Mouse (Mus musculus): ENCODE data around the gene Sipa1l1. TPM values are rescaled to one million over a fixed set of nuclear protein-coding genes. Genes with fewer than 3 reads are reported as not detected.
"Not testable (repeated sequence)": the region's sequence is repeated elsewhere in the genome, so short reads cannot be mapped to it uniquely, and the experiment has no call there.

Sipa1l1 gene
- polyA plus RNA-seq, 1 experiment from 2014 or later, result 33.3 TPM

DNA sequence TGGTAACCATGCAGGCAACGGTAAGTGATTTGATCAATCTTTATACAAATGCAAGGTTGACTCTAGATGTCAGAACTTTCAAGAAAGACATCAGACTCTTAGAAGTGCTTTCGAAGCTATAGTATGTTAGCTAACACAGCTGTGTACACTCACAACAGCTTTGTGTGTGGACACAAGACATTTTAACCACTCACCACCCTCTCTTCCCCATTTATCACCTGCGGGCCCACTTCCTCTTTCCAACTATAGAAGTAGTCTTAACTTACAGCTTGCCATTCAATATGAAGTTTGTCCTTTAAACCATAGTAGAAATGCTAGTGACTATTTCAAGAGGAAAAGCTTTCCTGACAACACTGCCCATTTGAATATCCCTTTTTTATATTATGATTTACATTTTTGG, 303.7 kb downstream of the Sipa1l1 start:
- Histone ChIP-seq H3K9ac (no peak overlapping the region), H3K4me1 (peaks cover 5% of the 10 kb centered on the region), H3K4me3 (no peak overlapping the region), H3K9me3 (replicated peaks) (no peaks in the 10 kb centered on the region), H3K36me3 (no peaks in the 10 kb centered on the region), H3K27me3 (peaks cover 7% of the 10 kb centered on the region; the same call in 1 of the 2 replicates), H3K27ac (no peak overlapping the region), H3K4me2 (replicated peaks) (no peak overlapping the region)
- ATAC-seq (ENCODE audit: low FRiP score), result no peak
- WGBS, result 86% methylated on average over 3 of the region's 3 CpGs

DNA sequence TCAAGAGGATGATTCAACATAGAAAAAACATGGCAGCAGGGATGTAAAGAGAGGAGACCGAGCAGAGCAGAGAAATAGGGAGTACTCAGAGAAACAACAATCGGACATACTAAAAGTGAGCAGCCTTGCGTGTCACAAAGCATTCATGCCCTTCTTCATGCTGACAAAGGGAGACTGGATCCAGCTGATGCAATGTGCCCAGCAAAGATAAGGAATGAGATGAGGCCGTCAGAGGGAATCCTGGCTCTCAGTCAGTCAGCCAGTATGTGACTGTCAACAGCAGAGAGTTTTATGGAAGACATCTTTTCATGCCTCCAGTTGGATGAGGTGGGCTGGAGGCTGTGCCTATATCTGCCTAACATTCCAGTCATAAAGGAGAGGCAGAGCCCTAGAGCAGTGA, 304.1 kb downstream of the Sipa1l1 start:
- 75% methylated on average over 4 of the region's 4 CpGs for WGBS
- Histone ChIP-seq H3K4me3 (no peak overlapping the region), H3K27ac (no peak overlapping the region), H3K4me1 (peaks cover 10% of the 10 kb centered on the region), H3K4me2 (replicated peaks) (no peak overlapping the region), H3K9ac (no peak overlapping the region), H3K9me3 (replicated peaks) (no peaks in the 10 kb centered on the region), H3K36me3 (no peaks in the 10 kb centered on the region), H3K27me3 (peaks cover 7% of the 10 kb centered on the region; the same call in 1 of the 2 replicates)
- ATAC-seq (ENCODE audit: low FRiP score), result no peak

DNA sequence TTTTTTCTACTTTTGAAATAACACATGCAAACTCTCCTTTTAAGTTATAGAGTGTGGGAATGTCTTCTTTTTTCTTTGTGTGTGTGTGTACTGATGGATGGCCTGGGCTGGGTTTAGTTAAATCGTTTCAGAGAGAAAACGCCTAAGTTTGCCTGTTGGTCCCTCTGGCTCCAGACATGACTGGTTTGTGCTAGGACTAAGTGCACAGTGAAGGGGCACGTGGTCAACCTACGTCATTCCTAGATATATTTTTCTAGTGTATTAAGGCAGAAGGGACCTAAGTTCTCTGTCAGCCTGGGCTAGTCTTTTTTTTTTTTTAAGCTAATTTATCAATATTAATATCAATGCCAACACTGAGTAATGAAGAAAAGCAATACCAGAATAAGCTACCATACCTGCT, 305.3 kb downstream of the Sipa1l1 start:
- H3K9me3 ChIP-seq (replicated peaks), result no peaks in the 10 kb centered on the region
- H3K27ac ChIP-seq, result no peak overlapping the region
- peaks cover 21% of the 10 kb centered on the region for H3K4me1 ChIP-seq
- peaks cover 5% of the 10 kb centered on the region; the same call in 1 of the 2 replicates for H3K27me3 ChIP-seq
- no peaks in the 10 kb centered on the region for H3K36me3 ChIP-seq
- WGBS, result 87% methylated on average over 4 of the region's 4 CpGs
- no peak for ATAC-seq (ENCODE audit: low FRiP score)
- H3K4me2 ChIP-seq (replicated peaks), result no peak overlapping the region
- no peak overlapping the region for H3K4me3 ChIP-seq
- H3K9ac ChIP-seq, result no peak overlapping the region

DNA sequence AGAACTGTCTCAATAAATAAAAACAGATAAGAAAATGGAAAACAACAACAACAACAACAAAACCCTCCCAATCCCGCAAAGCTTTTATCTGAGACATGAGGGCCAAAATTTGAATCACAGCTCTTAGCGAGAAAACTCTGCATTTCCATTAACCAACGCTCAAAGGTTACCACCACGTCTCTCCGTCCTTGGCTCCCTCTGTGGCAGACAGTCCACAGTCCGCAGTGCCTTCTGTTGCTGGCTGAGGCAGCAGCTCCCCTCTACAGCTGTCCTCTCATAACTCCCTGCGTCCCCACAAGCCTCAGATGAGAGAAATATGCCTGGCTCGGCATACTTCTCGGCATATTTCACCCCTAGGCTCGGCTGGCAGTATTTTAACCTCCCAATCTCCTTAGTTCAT, 306.9 kb downstream of the Sipa1l1 start:
- no peak for ATAC-seq (ENCODE audit: low FRiP score)

DNA sequence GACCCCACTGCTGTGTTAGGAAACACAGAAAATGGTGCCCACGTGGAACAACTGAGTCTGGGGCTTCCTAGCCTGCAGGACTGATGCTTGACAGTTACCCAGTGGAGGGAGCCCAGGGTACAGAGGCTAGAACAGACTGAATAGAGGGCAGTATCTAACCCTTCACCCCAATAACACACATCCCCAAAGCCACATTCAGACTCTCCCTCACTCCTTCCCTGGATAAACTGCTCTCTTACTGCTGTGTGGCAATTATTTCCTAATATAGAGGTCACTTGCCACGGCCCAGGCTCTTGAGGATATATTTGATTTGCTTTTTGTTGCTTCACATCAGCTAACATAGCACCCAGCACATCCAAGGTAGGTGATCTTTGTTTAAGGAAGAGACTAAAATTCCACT, 307.5 kb downstream of the Sipa1l1 start:
- peaks cover 23% of the 10 kb centered on the region for H3K4me1 ChIP-seq
- H3K9me3 ChIP-seq (replicated peaks), result no peaks in the 10 kb centered on the region
- WGBS, result 51% methylated on average over 2 of the region's 2 CpGs
- H3K4me3 ChIP-seq, result no peak overlapping the region
- ATAC-seq (ENCODE audit: low FRiP score), result no peak
- H3K4me2 ChIP-seq (replicated peaks), result no peak overlapping the region
- no peak overlapping the region for H3K27ac ChIP-seq
- H3K27me3 ChIP-seq, result peaks cover 4% of the 10 kb centered on the region; the same call in 1 of the 2 replicates
- no peak overlapping the region for H3K9ac ChIP-seq
- no peaks in the 10 kb centered on the region for H3K36me3 ChIP-seq

More for the DNA sequence above, 306.9 kb downstream of the Sipa1l1 start:
- Histone ChIP-seq H3K4me1 (peaks cover 23% of the 10 kb centered on the region), H3K9me3 (replicated peaks) (no peaks in the 10 kb centered on the region), H3K36me3 (no peaks in the 10 kb centered on the region), H3K4me2 (replicated peaks) (no peak overlapping the region), H3K9ac (no peak overlapping the region), H3K27me3 (peaks cover 4% of the 10 kb centered on the region; the same call in 1 of the 2 replicates), H3K4me3 (no peak overlapping the region), H3K27ac (no peak overlapping the region)
- WGBS, result 81% methylated on average over 10 of the region's 10 CpGs

DNA sequence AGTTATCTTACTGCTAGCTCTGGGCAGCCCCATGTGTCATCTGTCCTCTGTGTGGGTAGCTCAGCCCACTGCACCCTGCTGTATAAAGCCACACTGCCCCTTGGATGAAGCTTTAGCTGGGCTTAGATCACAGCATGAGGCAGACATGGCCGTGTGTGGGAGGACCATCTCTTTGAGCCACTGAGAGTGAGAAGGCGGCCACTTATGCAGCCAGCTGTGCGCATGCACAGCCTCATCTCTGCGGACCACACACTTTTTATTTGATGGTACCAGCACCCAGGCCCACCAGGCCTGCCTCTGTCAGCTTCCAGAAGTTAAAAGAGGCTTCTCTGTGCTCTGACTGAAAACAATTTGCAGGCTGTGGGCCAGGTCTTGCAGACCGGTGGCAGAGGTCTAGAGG, 308.7 kb downstream of the Sipa1l1 start:
- 27% methylated on average over 5 of the region's 5 CpGs for WGBS
- ATAC-seq (ENCODE audit: low FRiP score), result no peak
- peaks cover 4% of the 10 kb centered on the region; the same call in 1 of the 2 replicates for H3K27me3 ChIP-seq

DNA sequence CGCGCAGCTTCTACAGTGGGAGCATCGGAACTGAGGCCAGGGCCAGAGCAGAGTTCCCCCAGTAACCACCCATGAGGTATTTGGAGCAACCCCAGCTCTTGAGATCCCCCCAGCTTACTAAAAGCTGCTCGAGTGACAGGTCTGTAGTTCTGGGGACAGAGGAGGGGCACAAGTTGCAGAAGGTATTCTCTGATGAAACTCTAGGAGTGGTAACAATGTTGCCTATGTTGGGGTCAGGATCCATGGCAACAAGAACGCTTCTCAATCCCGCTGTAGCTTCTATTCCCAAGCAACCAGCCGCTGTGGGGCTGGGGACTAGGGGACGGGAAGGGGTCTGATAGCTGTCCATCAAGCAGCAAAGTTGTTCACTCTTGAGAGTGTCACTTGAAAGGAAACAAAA, 309.1 kb downstream of the Sipa1l1 start:
- 12% methylated on average over 8 of the region's 8 CpGs for WGBS
- H3K9ac ChIP-seq, result no peak overlapping the region
- no peaks in the 10 kb centered on the region for H3K36me3 ChIP-seq
- H3K4me2 ChIP-seq (replicated peaks), result peak overlapping the region; percentile 11; the same call in 1 of the 2 replicates
- H3K27me3 ChIP-seq, result peaks cover 4% of the 10 kb centered on the region; the same call in 1 of the 2 replicates
- H3K4me3 ChIP-seq, result no peak overlapping the region
- H3K9me3 ChIP-seq (replicated peaks), result no peaks in the 10 kb centered on the region
- H3K27ac ChIP-seq, result 0 out of 2 replicates have a peak overlapping the region, but pooled peaks have one; percentile 13
- peak; percentile 38; the same call in 1 of the 2 replicates for ATAC-seq (ENCODE audit: low FRiP score)
- peaks cover 23% of the 10 kb centered on the region for H3K4me1 ChIP-seq

More for the DNA sequence above, 308.7 kb downstream of the Sipa1l1 start:
- Histone ChIP-seq H3K27ac (peak overlapping the region; percentile 13; the same call in 1 of the 2 replicates), H3K9ac (no peak overlapping the region), H3K36me3 (no peaks in the 10 kb centered on the region), H3K4me2 (replicated peaks) (peak overlapping the region; percentile 11; the same call in 1 of the 2 replicates), H3K4me3 (no peak overlapping the region), H3K9me3 (replicated peaks) (no peaks in the 10 kb centered on the region), H3K4me1 (peaks cover 23% of the 10 kb centered on the region)

DNA sequence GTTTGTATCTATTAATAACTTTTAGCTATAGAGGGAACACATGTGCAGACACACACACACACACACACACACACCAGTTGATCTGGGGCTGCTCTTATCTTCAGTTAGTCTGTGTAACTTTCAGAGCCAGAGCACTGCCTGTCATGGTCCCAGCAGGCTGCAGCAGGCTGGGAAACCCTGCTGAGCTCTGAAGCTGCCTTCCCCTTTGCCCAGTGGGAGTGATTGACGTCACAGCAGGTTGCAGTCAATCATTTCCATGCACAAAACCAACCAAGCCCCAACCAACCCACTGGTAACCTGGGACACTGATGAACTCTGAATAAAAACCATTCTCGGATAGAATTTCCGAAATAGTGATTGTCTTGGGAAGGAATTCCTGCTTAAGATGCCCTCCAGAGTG, 310.3 kb downstream of the Sipa1l1 start:
- no peak for ATAC-seq (ENCODE audit: low FRiP score)

DNA sequence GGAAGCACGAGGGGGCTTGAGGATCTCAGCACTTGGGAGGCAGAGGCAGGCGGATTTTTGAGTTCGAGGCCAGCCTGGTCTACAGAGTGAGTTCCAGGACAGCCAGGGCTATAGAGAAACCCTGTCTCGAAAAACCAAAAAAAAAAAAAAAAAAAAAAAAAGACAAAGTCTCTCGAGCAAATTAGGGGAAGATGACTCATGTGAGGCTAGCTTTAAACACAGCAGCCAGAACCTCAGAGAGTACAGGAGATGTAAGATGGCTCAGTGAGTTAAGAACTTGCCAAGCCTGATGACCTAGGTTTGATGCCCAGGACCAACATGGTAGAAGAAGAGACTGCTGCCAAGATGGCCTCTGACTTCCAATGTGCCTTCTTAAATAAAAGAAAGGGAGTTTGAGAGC, 311.3 kb downstream of the Sipa1l1 start:
- not testable (repeated sequence) for H3K36me3 ChIP-seq; ATAC-seq (ENCODE audit: low FRiP score); H3K27ac ChIP-seq; H3K27me3 ChIP-seq; H3K9me3 ChIP-seq (replicated peaks); H3K9ac ChIP-seq; H3K4me2 ChIP-seq (replicated peaks); H3K4me3 ChIP-seq
- peaks cover 23% of the 10 kb centered on the region for H3K4me1 ChIP-seq
- 90% methylated on average over 5 of the region's 5 CpGs for WGBS

More for the DNA sequence above, 310.3 kb downstream of the Sipa1l1 start:
- peaks cover 4% of the 10 kb centered on the region; the same call in 1 of the 2 replicates for H3K27me3 ChIP-seq
- no peak overlapping the region for H3K4me2 ChIP-seq (replicated peaks)
- peaks cover 23% of the 10 kb centered on the region for H3K4me1 ChIP-seq
- H3K27ac ChIP-seq, result no peak overlapping the region
- no peaks in the 10 kb centered on the region for H3K36me3 ChIP-seq
- 17% methylated on average over 3 of the region's 3 CpGs for WGBS
- no peaks in the 10 kb centered on the region for H3K9me3 ChIP-seq (replicated peaks)
- no peak overlapping the region for H3K4me3 ChIP-seq
- no peak overlapping the region for H3K9ac ChIP-seq

DNA sequence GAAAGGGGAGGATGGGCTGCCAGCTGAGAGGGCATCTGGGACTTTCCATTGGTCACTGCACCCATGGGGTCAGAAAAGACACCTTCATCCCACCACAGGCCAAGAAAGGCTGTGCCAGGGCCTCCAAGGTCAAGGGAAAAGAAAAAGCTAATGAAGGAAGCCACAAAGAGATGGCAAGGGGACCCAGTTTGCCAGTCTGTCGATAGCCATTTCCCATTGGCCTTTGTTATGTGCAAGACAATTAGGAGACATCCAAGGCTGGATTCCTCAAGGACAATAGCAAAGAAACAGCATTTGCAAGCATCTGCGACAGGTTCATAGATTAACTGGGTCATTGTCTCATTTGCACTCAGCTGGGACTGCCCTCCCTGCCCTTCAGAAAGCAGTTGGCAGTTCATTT, 316.3 kb downstream of the Sipa1l1 start:
- Histone ChIP-seq H3K4me2 (replicated peaks) (no peak overlapping the region), H3K4me1 (no peaks in the 10 kb centered on the region), H3K4me3 (no peak overlapping the region), H3K27me3 (no peaks in the 10 kb centered on the region), H3K27ac (no peak overlapping the region), H3K9ac (no peak overlapping the region), H3K36me3 (no peaks in the 10 kb centered on the region), H3K9me3 (replicated peaks) (no peaks in the 10 kb centered on the region)
- WGBS, result 31% methylated on average over 2 of the region's 2 CpGs
- ATAC-seq (ENCODE audit: low FRiP score), result no peak

DNA sequence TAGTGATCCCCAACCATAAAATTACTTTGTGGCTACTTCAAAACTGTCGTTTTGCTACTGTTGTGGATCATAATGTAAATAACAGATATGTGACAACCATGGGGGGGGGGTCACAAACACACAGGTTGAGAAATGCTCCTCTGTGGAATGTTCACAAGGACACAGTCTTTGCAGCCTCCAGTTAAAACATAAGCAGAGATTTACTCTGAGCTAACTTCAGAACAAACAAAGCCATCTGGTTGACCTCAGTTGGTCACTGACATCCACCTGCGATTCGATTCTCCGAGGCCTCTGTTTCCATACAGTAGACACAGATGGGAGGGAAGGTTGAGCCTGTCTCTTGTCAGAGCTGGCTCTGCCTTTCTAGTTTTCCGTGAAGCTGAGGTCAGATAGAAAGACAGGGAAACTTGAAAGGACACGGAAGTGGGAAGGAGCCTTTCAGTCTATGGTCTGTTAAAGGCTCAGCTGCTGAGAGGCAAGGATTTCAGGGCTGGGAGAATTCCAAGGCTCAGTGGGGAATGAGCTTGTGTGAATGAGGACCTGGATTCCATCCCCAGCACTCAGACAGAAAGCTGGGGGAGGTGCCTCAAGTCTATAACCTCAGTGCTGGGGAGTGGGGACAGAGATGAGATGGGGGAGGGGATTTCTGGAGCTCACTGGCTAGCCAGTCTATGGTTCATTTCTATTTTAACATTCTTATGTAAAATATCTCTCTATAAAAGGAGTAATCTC, 317.9 kb downstream of the Sipa1l1 start:
- Histone ChIP-seq H3K4me1 (no peaks in the 10 kb centered on the region), H3K4me2 (replicated peaks) (no peak overlapping the region), H3K9me3 (replicated peaks) (no peaks in the 10 kb centered on the region), H3K4me3 (no peak overlapping the region), H3K9ac (no peak overlapping the region), H3K27ac (no peak overlapping the region), H3K36me3 (no peaks in the 10 kb centered on the region), H3K27me3 (no peaks in the 10 kb centered on the region)
- ATAC-seq (ENCODE audit: low FRiP score), result no peak
- 42% methylated on average over 6 of the region's 6 CpGs for WGBS

DNA sequence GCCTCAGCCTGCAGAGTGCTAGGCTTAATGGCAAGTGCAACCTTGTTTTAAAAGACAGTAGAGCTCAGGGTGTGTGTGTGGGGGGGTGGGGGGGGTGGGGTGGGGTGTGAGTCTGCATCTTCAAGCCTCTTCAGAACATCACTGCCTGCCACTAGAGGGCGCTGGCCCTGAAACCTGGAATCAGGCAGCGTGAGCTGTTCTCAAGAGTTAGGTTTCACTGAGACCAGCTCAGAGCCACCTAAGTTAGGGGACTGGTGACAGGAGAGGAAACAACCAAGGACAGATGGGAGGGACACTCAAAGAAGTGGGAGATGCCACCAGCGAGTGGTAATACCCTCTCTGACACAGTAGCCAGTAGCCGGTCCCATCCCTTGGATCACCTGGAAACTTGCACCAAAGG, 320.0 kb downstream of the Sipa1l1 start:
- ATAC-seq (ENCODE audit: low FRiP score), result no peak
- no peaks in the 10 kb centered on the region for H3K27me3 ChIP-seq
- no peaks in the 10 kb centered on the region for H3K36me3 ChIP-seq
- H3K9ac ChIP-seq, result no peak overlapping the region
- no peaks in the 10 kb centered on the region for H3K9me3 ChIP-seq (replicated peaks)
- no peak overlapping the region for H3K4me2 ChIP-seq (replicated peaks)
- no peaks in the 10 kb centered on the region for H3K4me1 ChIP-seq
- WGBS, result 66% methylated on average over 4 of the region's 4 CpGs
- no peak overlapping the region for H3K27ac ChIP-seq
- H3K4me3 ChIP-seq, result no peak overlapping the region

DNA sequence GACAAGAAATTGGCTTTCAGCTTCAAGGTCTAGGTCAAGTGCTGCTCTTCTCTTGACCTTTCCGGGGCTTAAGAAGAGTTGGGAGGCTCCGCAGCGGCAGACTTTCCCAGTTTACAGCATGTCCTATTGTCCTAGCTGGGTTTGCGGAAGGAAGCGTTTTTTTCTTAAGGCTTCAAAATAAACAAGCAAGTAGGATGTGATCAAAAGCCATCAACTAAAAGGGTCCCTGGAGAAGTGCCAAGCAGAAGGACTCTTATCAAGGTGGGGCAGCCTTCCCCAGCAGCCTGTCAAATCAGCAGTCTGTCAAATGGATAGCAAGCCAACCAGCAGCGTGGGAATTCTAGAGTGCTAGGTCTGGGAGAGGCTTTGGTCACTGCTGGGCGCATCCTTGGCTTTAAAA, 320.5 kb downstream of the Sipa1l1 start:
- ATAC-seq (ENCODE audit: low FRiP score), result no peak
- Histone ChIP-seq H3K27me3 (no peaks in the 10 kb centered on the region), H3K9ac (no peak overlapping the region), H3K4me3 (no peak overlapping the region), H3K27ac (no peak overlapping the region), H3K4me1 (no peaks in the 10 kb centered on the region), H3K4me2 (replicated peaks) (no peak overlapping the region), H3K36me3 (no peaks in the 10 kb centered on the region), H3K9me3 (replicated peaks) (no peaks in the 10 kb centered on the region)
- WGBS, result 83% methylated on average over 7 of the region's 7 CpGs
